Mouse (Mus musculus) heart, adult 2 months (tissue): Measurements from ENCODE around the gene Trim46.

Source experiments
- CTCF ChIP-seq: fragments of 200-600 bp; IDR thresholded peaks from 2 replicates; pipeline ENCODE4 v1.8.1; 2022; ENCODE audit warnings: antibody characterized with exemption, mild to moderate bottlenecking, moderate library complexity
- EP300 ChIP-seq: fragments of 200-500 bp; IDR thresholded peaks from 2 replicates; pipeline ENCODE4 v1.6.1; 2011; ENCODE audit warnings: low read depth, low read length, control low read depth; ENCODE audit not compliant: insufficient read depth
- POLR2A ChIP-seq: fragments of 200-500 bp; IDR thresholded peaks from 2 replicates; pipeline ENCODE4 v1.6.1; 2011; ENCODE audit warnings: mild to moderate bottlenecking, low read depth, low read length, control low read depth; ENCODE audit not compliant: insufficient read depth

GRCm38 (mm10) chr3:89244982-89245687 lies 974 bp downstream of the Trim46 start:
- TF ChIP-seq POLR2A, result no peak
- no peak for TF ChIP-seq CTCF
- no peak for TF ChIP-seq EP300
